Mouse (Mus musculus) testis, postnatal 14 days (tissue): ENCODE results near the gene Xdh.
A peak's percentile ranks its signal among the peaks of the same experiment; 100 is the strongest.

ENCODE experiments used
- DNase-seq: peaks from one replicate; pipeline ENCODE4 v3.0.0; 2021; ENCODE audit warnings: low spot score

Xdh gene

GRCm38 (mm10) chr17:73950062-73950735, at the start of gene Xdh:
Gene Xdh (minus strand): TSS chr17:73950196.
- peak; percentile 39 for DNase-seq

- DNase-seq: no peak
These were observed 46.1 kb upstream of the Xdh start for GRCm38 (mm10) chr17:73995907-73996645.

- DNase-seq: no peak
These were observed 41.3 kb upstream of the Xdh start for GRCm38 (mm10) chr17:73991264-73991663.

- DNase-seq: no peak
These were observed 36.6 kb upstream of the Xdh start for GRCm38 (mm10) chr17:73986571-73986970.

GRCm38 (mm10) chr17:73985936-73986335, 35.9 kb upstream of the Xdh start:
- DNase-seq: no peak

- no peak for DNase-seq
These were observed 34.5 kb upstream of the Xdh start for GRCm38 (mm10) chr17:73984508-73984907.

- DNase-seq: no peak
These were observed 32.9 kb upstream of the Xdh start for GRCm38 (mm10) chr17:73982871-73983270.

GRCm38 (mm10) chr17:73976066-73976465, 26.1 kb upstream of the Xdh start:
- DNase-seq: no peak

GRCm38 (mm10) chr17:73972648-73973047, 22.7 kb upstream of the Xdh start:
- DNase-seq: no peak

- DNase-seq: no peak
These were observed 21.3 kb upstream of the Xdh start for GRCm38 (mm10) chr17:73971291-73971690.

GRCm38 (mm10) chr17:73970361-73971027, 20.5 kb upstream of the Xdh start:
- peak; percentile 26 for DNase-seq

GRCm38 (mm10) chr17:73964856-73965255, 14.9 kb upstream of the Xdh start:
- DNase-seq: no peak

- DNase-seq: no peak
These were observed 12.6 kb upstream of the Xdh start for GRCm38 (mm10) chr17:73962628-73963043.

- DNase-seq: no peak
These were observed 11.9 kb upstream of the Xdh start for GRCm38 (mm10) chr17:73961801-73962403.

GRCm38 (mm10) chr17:73960745-73961144, 10.7 kb upstream of the Xdh start:
- no peak for DNase-seq

GRCm38 (mm10) chr17:73952103-73952521, 2.1 kb upstream of the Xdh start:
- DNase-seq: no peak

- DNase-seq: no peak
These were observed 974 bp upstream of the Xdh start for GRCm38 (mm10) chr17:73950970-73951369.

- no peak for DNase-seq
These were observed 498 bp downstream of the Xdh start for GRCm38 (mm10) chr17:73949498-73949897.

GRCm38 (mm10) chr17:73948801-73949200, 1.2 kb downstream of the Xdh start:
- DNase-seq: no peak

- DNase-seq: no peak
These were observed 2.0 kb downstream of the Xdh start for GRCm38 (mm10) chr17:73948039-73948438.

- no peak for DNase-seq
These were observed 3.1 kb downstream of the Xdh start for GRCm38 (mm10) chr17:73946856-73947255.

GRCm38 (mm10) chr17:73944661-73945060, 5.3 kb downstream of the Xdh start:
- DNase-seq: no peak
